In genomic region chr3:97300370-97300769, GRCm38 (mm10) we compare ENCODE assay signal across 11 mouse cellular contexts.
"Had no signal": no experiment of that assay in that cellular context is flagged by ENCODE, and none has a peak within 500 bp of the region (broad histone marks: within the 10 kb centered on the region; RNA-seq: fewer than 3 reads in every experiment).

No protein-coding gene starts in this region.

- DNase-seq: kidney, adult 9 months; kidney, postnatal 36 days; layer of hippocampus, adult 9-11 months; layer of hippocampus, postnatal 36 days; left cerebral cortex, postnatal 4 days; lung, embryonic 14.5 days; lung, postnatal 10 days; right cerebral cortex, postnatal 14 days had no signal

- H3K27me3 ChIP-seq: limb, embryonic 13.5 days; midbrain, embryonic 12.5 days had no signal

- ATAC-seq: midbrain, embryonic 16.5 days had no signal
